Mouse (Mus musculus): Measurements from ENCODE around the gene Acp1.

Acp1 gene

DNA sequence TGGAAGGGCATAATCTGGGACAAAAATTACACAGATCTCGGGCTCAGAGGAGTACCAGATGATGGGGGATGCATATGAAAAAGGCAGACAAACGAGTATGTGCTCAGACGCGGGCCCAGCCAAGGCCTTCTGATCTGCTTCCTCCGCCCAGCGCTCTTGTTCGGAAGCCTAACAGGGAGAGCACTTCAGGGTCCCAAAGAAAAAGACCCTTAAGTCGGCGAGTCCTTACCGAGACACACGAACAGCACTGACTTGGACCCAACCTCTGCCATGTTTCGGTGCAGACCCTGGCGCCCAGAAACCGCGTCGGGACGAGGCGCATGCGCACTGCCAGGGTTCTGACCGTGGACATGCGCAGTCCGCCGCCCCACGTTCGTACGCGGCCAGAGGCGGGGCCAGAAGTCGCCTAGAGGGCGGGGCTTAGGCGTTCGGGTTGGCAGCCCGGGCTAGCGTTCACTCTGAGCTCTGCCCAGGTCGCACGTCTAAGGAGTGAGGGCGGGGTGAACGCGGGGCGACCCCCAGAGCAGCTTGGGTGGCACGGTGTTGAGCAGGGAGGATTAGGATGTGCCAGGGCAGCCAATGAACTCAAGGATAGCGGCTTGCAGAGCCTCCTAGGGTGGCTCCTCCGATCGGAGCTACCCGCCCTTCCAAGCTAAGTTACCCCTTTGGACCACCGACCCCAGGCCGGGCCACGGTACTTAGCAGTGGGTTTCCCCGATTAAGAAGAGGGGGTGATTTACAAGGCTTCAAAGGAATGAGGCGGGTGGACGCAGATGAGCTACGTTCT is at the start of gene Acp1, which contains the start of gene Sh3yl1:
Gene Acp1 (minus strand): TSS at position 329 of the 787 bp plus-strand sequence.
Gene Sh3yl1 (plus strand): TSS at position 408 of the 787 bp plus-strand sequence.
- DNase-seq, result peak; percentile 96

DNA sequence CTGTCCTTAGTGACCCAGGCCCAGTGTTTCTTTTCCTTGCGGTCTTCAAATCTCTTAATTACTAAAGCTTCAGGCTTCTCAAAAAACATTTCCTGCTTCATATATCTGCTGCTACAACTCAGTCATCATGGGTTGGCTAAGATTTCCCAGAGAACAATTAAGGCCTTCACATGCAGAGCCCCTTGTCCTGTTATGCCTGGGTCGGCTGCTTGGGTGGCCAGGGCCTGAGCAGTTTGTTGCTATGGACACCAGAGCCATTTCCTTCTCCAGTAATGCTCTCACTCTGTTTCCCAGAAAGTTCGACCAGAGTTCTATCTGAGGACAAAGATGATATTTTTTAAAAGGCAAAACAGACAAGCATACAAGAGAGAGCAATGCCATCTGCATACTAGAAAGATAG is 32.8 kb upstream of the Acp1 start:
- DNase-seq, result no peak

- DNase-seq, result no peak
Observed at GRCm38 (mm10) chr12:30943057-30943986, 31.9 kb upstream of the Acp1 start.

- DNase-seq, result no peak
Observed at GRCm38 (mm10) chr12:30936899-30937298, 25.5 kb upstream of the Acp1 start.

DNA sequence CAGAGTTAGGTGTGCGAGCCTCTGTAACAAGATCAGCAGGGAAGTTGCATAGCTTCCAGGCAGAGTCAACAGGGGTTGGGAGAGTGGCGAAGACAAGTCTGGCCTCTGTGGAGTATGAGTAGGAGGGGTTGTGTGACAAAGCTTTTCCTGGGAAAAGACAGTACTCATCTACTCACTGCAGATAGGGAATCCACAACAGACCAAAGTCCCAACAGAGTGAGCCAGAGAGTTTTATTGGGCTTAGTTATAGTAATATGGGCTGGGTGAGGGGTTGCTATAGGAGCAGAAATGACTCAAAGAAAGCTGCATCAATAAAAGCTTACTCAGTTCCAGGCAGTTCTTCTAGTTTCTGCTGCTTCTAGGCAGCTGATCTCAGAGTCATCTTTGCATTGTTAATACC is 21.9 kb upstream of the Acp1 start:
- DNase-seq, result no peak

DNA sequence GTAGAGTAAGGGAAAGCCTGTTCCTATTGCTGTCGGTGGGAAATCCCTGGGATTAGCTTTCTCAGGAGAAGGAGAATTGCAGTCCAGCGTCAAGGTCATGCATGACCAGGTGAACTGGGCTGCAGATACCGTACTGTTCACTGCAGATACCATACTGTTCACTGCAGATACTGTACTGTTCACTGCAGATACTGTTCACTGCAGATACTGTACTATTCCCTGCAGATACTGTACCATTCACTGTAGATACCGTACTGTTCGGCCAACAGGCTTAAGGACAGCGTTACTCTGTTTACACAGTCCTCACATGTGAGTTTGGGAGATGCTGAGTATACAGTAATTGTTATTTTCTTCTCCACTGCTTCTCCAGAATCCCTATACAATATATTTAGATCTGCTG is 16.8 kb upstream of the Acp1 start:
- no peak for DNase-seq

DNA sequence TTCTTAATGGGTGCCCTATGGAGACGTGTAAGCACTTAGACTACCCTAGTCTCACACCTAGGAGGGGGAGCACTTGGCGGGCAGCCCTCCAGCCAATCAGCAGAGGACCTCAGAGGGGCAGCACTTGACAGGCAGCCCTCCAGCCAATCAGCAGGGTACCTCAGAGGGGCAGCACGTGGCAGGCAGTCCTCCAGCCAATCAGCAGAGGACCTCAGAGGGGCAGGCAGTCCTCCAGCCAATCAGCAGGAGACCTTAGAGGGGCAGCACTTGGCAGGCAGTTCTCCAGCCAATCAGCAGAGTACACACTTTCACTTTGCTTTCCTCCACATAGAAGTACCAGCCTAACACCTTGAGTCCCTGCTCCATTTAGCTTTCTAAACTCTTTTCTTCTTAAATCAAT is 11.0 kb upstream of the Acp1 start:
- no peak for DNase-seq

- DNase-seq, result peak; percentile 14
Observed at GRCm38 (mm10) chr12:30912840-30913239, 1.5 kb upstream of the Acp1 start.

- no peak for DNase-seq
Observed at GRCm38 (mm10) chr12:30912048-30912381, 626 bp upstream of the Acp1 start.

DNA sequence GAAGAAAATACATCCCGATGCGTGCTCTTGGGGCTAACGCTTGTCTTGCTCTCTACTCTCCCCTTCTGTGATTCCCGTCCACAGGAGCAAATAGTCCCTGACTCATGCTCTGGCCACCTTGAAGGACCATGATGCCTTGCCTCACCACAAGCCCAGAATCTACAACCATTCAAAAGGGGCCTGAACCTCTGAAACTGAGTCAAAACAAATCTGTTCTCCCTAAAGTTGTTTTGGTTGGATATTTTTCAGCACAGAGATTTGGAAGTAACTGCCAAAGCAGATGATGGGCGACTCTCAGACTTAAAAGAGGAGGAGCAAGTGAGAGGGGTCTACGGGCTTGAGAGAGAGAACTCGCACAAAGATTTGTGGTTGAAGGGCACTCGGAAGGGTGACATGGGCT is 529 bp downstream of the Acp1 start:
- no peak for DNase-seq

DNA sequence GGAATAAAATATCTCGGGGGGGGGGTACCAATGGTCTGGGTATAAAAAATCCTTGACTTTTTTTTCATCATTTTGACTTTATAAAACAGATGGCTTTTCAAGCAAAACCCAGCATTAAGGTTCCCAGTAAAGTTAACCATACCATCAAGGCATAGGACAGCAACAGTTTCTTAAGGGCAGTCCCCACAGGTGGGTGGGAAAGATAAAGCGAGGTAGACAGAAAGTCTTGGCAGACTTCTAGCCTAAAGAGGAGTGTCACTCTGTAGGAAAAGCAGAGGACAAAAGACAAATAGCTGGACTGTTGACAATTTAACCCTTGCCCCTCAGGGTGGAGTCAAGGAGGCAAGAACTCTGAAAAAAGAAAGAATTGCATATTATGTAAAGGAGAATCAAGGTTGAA is 1.5 kb downstream of the Acp1 start:
- DNase-seq, result no peak

GRCm38 (mm10) chr12:30908658-30909057 is 2.7 kb downstream of the Acp1 start:
- DNase-seq, result no peak

GRCm38 (mm10) chr12:30897039-30897438 is 14.3 kb downstream of the Acp1 start:
- no peak for DNase-seq

- DNase-seq, result no peak
Observed at GRCm38 (mm10) chr12:30891438-30891837, 20.0 kb downstream of the Acp1 start.

DNA sequence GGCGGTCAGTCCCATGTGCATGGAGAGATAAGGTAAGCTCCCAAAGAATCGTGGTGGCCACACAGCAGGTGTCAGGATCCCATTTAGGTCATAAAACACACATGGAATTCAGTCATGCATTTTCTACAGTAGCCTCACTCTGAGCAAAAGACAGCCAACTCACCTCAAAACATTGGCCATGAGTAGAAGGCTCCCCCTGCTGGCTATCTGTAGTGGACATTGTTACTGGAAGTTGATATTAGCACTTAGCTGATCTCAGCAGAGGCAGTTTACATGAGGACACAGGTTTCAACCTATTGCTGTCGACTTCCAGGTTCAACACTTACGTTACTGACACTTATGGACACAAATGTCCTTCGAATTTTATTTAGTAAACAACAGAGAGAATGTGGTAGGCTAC is 21.3 kb downstream of the Acp1 start:
- DNase-seq, result peak; percentile 55

- DNase-seq, result no peak
Observed at GRCm38 (mm10) chr12:30888003-30888402, 23.4 kb downstream of the Acp1 start.

GRCm38 (mm10) chr12:30885891-30886290 is 25.5 kb downstream of the Acp1 start:
- no peak for DNase-seq

- DNase-seq, result no peak
Observed at GRCm38 (mm10) chr12:30884622-30885230, 26.7 kb downstream of the Acp1 start.

GRCm38 (mm10) chr12:30883986-30884621 is 27.3 kb downstream of the Acp1 start, which contains the start of gene Alkal2:
Gene Alkal2 (plus strand): TSS chr12:30884322.
- no peak for DNase-seq

- DNase-seq, result no peak
Observed at GRCm38 (mm10) chr12:30883592-30883985, 27.8 kb downstream of the Acp1 start.

DNA sequence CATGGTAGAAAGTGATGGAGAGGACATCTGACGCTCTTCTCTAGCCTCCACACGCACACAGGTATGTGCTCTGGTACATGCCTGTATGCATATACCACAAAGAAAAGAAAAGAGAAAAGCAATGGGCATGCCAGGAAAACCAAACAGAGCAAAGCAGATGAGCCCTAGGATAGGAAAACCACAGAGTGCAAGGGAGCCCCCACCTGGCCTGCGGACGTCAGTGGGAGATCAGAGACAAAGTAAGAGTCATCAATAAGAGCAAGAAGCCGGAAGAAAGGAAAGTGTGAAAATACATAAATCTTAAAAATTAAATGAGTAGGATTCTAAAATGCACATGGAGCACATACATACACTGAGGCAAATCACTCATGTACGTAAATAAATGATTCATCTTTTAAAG is 31.9 kb downstream of the Acp1 start:
- no peak for DNase-seq

GRCm38 (mm10) chr12:30865781-30866180 is 45.6 kb downstream of the Acp1 start:
- no peak for DNase-seq

DNA sequence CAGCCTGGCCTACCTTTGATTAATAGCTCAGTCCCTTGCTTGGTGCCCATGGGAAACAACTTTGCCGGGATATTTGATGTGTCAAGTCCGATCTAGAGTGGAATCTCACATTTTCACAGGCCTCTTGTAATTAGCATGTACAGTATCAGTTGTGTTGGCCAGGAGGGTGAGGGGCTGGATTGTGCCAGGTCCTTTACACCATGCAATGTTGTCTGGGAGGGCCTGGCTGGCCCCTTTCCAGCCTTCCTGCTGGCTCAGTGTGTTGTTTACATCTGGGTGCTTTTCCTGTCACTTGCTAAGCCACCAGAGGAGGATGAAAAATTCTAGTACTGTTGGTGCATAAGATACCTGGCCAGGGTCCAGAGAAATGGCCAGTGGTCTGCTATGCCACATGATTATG is 47.0 kb downstream of the Acp1 start:
- no peak for DNase-seq

Measured in cerebellum, adult 9-10 months (tissue).